Mouse (Mus musculus) left cerebral cortex, adult 6 months (tissue): ENCODE data around the gene Olfr1. TPM values are rescaled to one million over a fixed set of nuclear protein-coding genes. Genes with fewer than 3 reads are reported as not detected.

ENCODE experiments used
- long read RNA-seq, 2 experiments: library from polyadenylated mRNA; unstranded; transcript quantifications; one replicate each; pipeline ENCODE4 v2.0.0; 2019 to 2020
- polyA plus RNA-seq: library from polyadenylated mRNA; unstranded; fragments of <200 nt; fragmentation: Nextera tagmentation; gene quantifications from 2 replicates; pipeline ENCODE4 v1.2.3, GENCODE M21; 2021

The Olfr1 gene
- not detected in 2 replicates for polyA plus RNA-seq
- long read RNA-seq, experiment 1: 0 reads
- long read RNA-seq, experiment 2: 0 reads

DNA sequence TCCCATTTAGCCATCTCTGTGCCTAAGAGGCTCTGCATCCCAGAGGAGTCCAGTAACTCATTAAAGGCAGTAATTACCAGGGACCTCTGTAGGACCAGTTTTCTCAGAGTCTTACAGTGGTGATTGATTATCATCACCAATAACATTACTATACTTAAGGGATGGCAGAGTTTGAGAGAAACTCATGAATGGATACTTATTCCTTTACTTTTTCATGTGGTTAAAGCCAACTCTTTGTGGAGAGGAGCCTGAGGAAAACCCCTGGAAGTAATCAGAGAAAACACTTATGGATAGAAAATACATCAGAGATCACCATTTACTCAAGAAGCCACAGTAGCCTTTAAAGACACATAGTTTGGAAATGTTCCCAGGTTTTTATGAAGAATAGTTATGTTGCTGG lies at the start of gene Olfr1:
Olfr1 (minus strand) TSS at position 101 of the 400 bp plus-strand sequence.

DNA sequence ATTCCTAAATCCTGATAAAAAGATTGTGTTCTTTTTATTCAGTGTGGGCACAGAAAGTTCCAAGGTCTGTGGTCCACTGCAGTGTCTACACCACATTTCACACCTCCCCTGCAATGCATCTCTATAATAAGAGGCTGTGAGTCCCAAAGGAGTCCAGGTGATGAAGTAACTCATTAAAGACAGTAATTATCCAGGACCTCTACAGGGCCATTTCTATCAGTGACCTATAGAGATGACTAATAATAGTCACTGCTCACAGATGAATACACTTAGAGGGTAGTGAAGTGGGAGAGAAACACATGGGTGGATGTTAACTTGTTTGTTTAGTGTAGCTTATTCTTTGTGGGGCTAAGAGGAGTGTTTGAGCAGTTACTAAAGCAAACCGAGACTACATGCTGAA lies 29.0 kb upstream of the Olfr1 start, which contains the start of gene Olfr378:
Olfr378 (minus strand) TSS at position 101 of the 400 bp plus-strand sequence.

DNA sequence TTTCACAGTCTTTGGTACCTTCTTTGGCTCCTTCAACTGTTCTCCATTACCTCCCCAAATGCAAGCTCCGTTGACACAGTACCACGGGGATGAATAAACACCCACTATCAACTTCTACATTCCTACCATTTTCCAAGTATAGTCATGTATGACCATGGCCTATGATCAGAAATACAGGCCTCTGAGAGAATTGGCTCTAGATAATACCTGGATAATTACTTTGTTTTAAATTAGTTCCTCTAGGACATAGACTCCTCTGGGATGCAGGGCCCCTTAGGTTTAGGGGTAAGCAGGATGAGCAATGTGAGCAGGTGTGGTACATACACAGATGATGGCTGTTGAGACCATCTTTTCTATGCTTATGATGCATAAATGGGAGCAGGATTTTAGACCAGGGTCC lies 28.5 kb downstream of the Olfr1 start, which contains the start of gene Olfr376:
Olfr376 (plus strand) TSS at position 301 of the 400 bp plus-strand sequence.

DNA sequence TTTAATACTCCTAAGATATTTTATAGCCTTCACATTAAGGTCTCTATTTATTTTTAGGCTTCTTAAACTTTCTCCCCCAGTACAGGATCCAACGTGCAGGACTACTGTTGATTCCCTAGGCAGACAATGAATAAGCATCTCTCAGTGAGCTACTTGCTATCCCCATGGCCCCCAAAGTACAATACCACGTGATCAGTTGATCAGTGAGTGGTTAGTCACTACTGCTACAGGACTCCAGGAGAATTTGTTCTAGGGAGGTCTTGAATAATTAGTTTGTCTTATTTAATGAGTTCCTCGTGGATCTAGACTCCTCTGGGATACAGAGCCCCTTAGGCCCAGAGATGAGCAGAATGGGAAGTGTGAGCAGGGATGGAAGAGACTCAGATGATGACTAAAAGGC lies 48.9 kb downstream of the Olfr1 start, which contains the start of gene Olfr20:
Olfr20 (plus strand) TSS at position 301 of the 400 bp plus-strand sequence.

Other genes starting within 250 kb of the Olfr1 start
- gene P2rx5, start 239.2 kb downstream of the Olfr1 start, polyA plus RNA-seq: 0.35 and 0.81 TPM in 2 replicates
- gene Emc6, start 222.6 kb downstream of the Olfr1 start, polyA plus RNA-seq: 70.0 and 84.2 TPM in 2 replicates
- 10.2 and 11.4 TPM in 2 replicates for gene Tax1bp3, start 222.5 kb downstream of the Olfr1 start, polyA plus RNA-seq
- 4.9 and 5.3 TPM in 2 replicates for gene Ctns, start 200.6 kb downstream of the Olfr1 start, polyA plus RNA-seq
- 1.3 and 1.4 TPM in 2 replicates for gene Shpk, start 200.2 kb downstream of the Olfr1 start, polyA plus RNA-seq
- not detected in 2 replicates for gene Trpv1, start 165.3 kb downstream of the Olfr1 start, polyA plus RNA-seq
- 0.10 and 0.16 TPM in 2 replicates for gene Trpv3, start 132.2 kb downstream of the Olfr1 start, polyA plus RNA-seq
- gene Aspa, start 70.0 kb downstream of the Olfr1 start, polyA plus RNA-seq: 21.8 and 41.0 TPM in 2 replicates
- gene Gm49340, start 69.9 kb downstream of the Olfr1 start, polyA plus RNA-seq: not detected in 2 replicates
- not detected in 2 replicates for gene Spata22, start 69.9 kb downstream of the Olfr1 start, polyA plus RNA-seq
- not detected in 2 replicates for gene Olfr20, start 48.8 kb downstream of the Olfr1 start, polyA plus RNA-seq
- gene Olfr376, start 28.4 kb downstream of the Olfr1 start, polyA plus RNA-seq: not detected in 2 replicates
- gene Olfr378, start 28.9 kb upstream of the Olfr1 start, polyA plus RNA-seq: not detected in 2 replicates
- not detected in 2 replicates for gene Olfr380, start 57.9 kb upstream of the Olfr1 start, polyA plus RNA-seq
- gene Olfr381, start 92.0 kb upstream of the Olfr1 start, polyA plus RNA-seq: not detected in 2 replicates
- not detected in 2 replicates for gene Olfr382, start 117.6 kb upstream of the Olfr1 start, polyA plus RNA-seq
- not detected in 2 replicates for gene Olfr385, start 193.4 kb upstream of the Olfr1 start, polyA plus RNA-seq
- gene Olfr384, start 199.0 kb upstream of the Olfr1 start, polyA plus RNA-seq: not detected in 2 replicates